10 mouse cellular contexts compared by ENCODE assay signal in the genomic region with DNA sequence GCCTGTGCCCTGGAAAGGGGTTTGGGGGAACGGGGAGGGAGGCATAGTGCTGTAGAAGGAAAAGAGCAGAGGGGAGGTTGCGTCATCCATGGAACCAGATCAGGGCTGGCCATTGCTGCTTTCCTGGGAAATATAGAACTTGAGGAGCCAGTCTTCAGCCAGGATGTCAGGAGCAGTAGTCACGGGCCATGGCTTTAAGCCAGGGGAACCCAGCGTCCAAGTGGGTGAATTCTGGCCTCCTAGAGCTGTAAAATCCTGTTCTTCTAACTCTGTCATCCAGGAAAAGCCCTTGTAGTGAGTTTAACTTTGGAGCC. TPM values are rescaled to one million over a fixed set of nuclear protein-coding genes. Genes with fewer than 3 reads are reported as not detected.
A peak's percentile ranks its signal among the peaks of the same experiment; 100 is the strongest.
DNase-seq lines count a peak whose midpoint lies in the region; ATAC-seq lines count a peak whose summit lies in the region.
"Had no signal": no experiment of that assay in that cellular context is flagged by ENCODE, and none has a peak within 500 bp of the region (broad histone marks: within the 10 kb centered on the region; RNA-seq: fewer than 3 reads in every experiment).

No protein-coding gene starts in this region.

- H3K4me2 ChIP-seq in neural tube, embryonic 11.5 days (ENCODE audit: low read depth): peak overlapping the region; percentile 24
- H3K4me2 ChIP-seq in hindbrain, embryonic 11.5 days (replicated peaks; ENCODE audit: low read depth, low read length): peak overlapping the region; percentile 19; the same call in 1 of the 2 replicates
- peak overlapping the region; percentile 8; the same call in 1 of the 2 replicates for H3K4me2 ChIP-seq in liver, embryonic 15.5 days
- H3K4me2 ChIP-seq in neural tube, embryonic 15.5 days: peak overlapping the region; percentile 50
- H3K4me2 ChIP-seq: embryonic facial prominence, embryonic 15.5 days had no signal

- peaks cover 42% of the 10 kb centered on the region for H3K4me1 ChIP-seq in neural tube, embryonic 11.5 days (ENCODE audit: control insufficient read depth, insufficient read depth, low read length)
- H3K4me1 ChIP-seq in hindbrain, embryonic 11.5 days (replicated peaks; ENCODE audit: control insufficient read depth, insufficient read depth, low read length): peaks cover 16% of the 10 kb centered on the region
- H3K4me1 ChIP-seq in liver, embryonic 15.5 days (replicated peaks): 0 out of 2 replicates have a peak, but pooled peaks cover 2% of the 10 kb centered on the region
- H3K4me1 ChIP-seq in neural tube, embryonic 15.5 days: peaks cover 74% of the 10 kb centered on the region

- H3K27ac ChIP-seq in neural tube, embryonic 11.5 days (ENCODE audit: low read depth, low read length): peak overlapping the region; percentile 76
- H3K27ac ChIP-seq in hindbrain, embryonic 11.5 days (ENCODE audit: low read depth, low read length): peak overlapping the region; percentile 72
- no peak overlapping the region for H3K27ac ChIP-seq in liver, embryonic 15.5 days (replicated peaks)
- H3K27ac ChIP-seq in neural tube, embryonic 15.5 days (replicated peaks): peak overlapping the region; percentile 83
- H3K27ac ChIP-seq: embryonic facial prominence, embryonic 15.5 days had no signal

- H3K9ac ChIP-seq in neural tube, embryonic 11.5 days (ENCODE audit: low read length): no peak overlapping the region; the same call in 1 of the 2 replicates
- H3K9ac ChIP-seq in hindbrain, embryonic 11.5 days (ENCODE audit: low read depth, low read length): no peak overlapping the region
- H3K9ac ChIP-seq in liver, embryonic 15.5 days: no peak overlapping the region
- peak overlapping the region; percentile 34 for H3K9ac ChIP-seq in neural tube, embryonic 15.5 days (replicated peaks)
- H3K9ac ChIP-seq: embryonic facial prominence, embryonic 15.5 days had no signal

- H3K27me3 ChIP-seq in neural tube, embryonic 11.5 days (ENCODE audit: control insufficient read depth, insufficient read depth, low read length): 0 out of 2 replicates have a peak, but pooled peaks cover 3% of the 10 kb centered on the region
- no peaks in the 10 kb centered on the region for H3K27me3 ChIP-seq in hindbrain, embryonic 11.5 days (ENCODE audit: control insufficient read depth, insufficient read depth, low read length)
- peaks cover 10% of the 10 kb centered on the region for H3K27me3 ChIP-seq in liver, embryonic 15.5 days
- no peaks in the 10 kb centered on the region for H3K27me3 ChIP-seq in neural tube, embryonic 15.5 days (replicated peaks)

- no peaks in the 10 kb centered on the region for H3K36me3 ChIP-seq in neural tube, embryonic 11.5 days (ENCODE audit: control insufficient read depth, insufficient read depth, low read length)
- H3K36me3 ChIP-seq in hindbrain, embryonic 11.5 days (ENCODE audit: control insufficient read depth, insufficient read depth, low read length): no peaks in the 10 kb centered on the region
- no peaks in the 10 kb centered on the region for H3K36me3 ChIP-seq in liver, embryonic 15.5 days (replicated peaks)
- H3K36me3 ChIP-seq in neural tube, embryonic 15.5 days: no peaks in the 10 kb centered on the region
- H3K36me3 ChIP-seq: embryonic facial prominence, embryonic 15.5 days had no signal

- no peak for ATAC-seq in neural tube, embryonic 11.5 days (ENCODE audit: insufficient read depth, low FRiP score, low TSS enrichment)
- ATAC-seq in hindbrain, embryonic 11.5 days (ENCODE audit: low FRiP score): no peak
- ATAC-seq in liver, embryonic 15.5 days (ENCODE audit: insufficient read depth): no peak
- ATAC-seq in neural tube, embryonic 15.5 days (ENCODE audit: low FRiP score): 0 out of 2 replicates have a peak, but pooled peaks have one; percentile 3

- H3K9me3 ChIP-seq in neural tube, embryonic 11.5 days (ENCODE audit: control insufficient read depth, low read length): no peaks in the 10 kb centered on the region
- no peaks in the 10 kb centered on the region for H3K9me3 ChIP-seq in hindbrain, embryonic 11.5 days (ENCODE audit: control insufficient read depth, low read length)
- no peaks in the 10 kb centered on the region for H3K9me3 ChIP-seq in liver, embryonic 15.5 days (replicated peaks)
- H3K9me3 ChIP-seq in neural tube, embryonic 15.5 days (replicated peaks): no peaks in the 10 kb centered on the region
- H3K9me3 ChIP-seq: embryonic facial prominence, embryonic 15.5 days had no signal

- 47% methylated on average over 4 of the region's 4 CpGs for WGBS in neural tube, embryonic 11.5 days
- 42% methylated on average over 4 of the region's 4 CpGs for WGBS in hindbrain, embryonic 11.5 days
- WGBS in liver, embryonic 15.5 days (ENCODE audit: insufficient replicate concordance): 35% methylated on average over 4 of the region's 4 CpGs
- WGBS in neural tube, embryonic 15.5 days: 27% methylated on average over 4 of the region's 4 CpGs

- H3K4me3 ChIP-seq in neural tube, embryonic 11.5 days (ENCODE audit: low read depth, low read length): no peak overlapping the region
- no peak overlapping the region for H3K4me3 ChIP-seq in hindbrain, embryonic 11.5 days (ENCODE audit: low read depth, low read length)
- H3K4me3 ChIP-seq in liver, embryonic 15.5 days (replicated peaks): no peak overlapping the region
- H3K4me3 ChIP-seq in neural tube, embryonic 15.5 days (replicated peaks): peak overlapping the region; percentile 13; the same call in 1 of the 2 replicates
- H3K4me3 ChIP-seq: embryonic facial prominence, embryonic 15.5 days had no signal

- DNase-seq in neural tube, embryonic 11.5 days (ENCODE audit: low spot score): no peak
- no peak for DNase-seq in neural tube, embryonic 10.5 days (ENCODE audit: extremely low spot score, low spot score)
- DNase-seq in hindbrain, embryonic 11.5 days (ENCODE audit: low spot score): no peak
- DNase-seq in layer of hippocampus, postnatal 36 days: no peak
- DNase-seq in urinary bladder, postnatal 10 days (ENCODE audit: low spot score): no peak
- no peak for DNase-seq in T-cell, adult 2 months (ENCODE audit: low spot score)

RNA-seq across cellular contexts. Expression of a gene that starts 8.8 kb away (rescaled TPM):
- 8.1 and 9.8 TPM in 2 replicates for polyA plus RNA-seq in neural tube, embryonic 11.5 days (2014; fragmentation: Nextera tagmentation; extraction: Ambion mirVana)
- 5.8 and 7.9 TPM in 2 replicates for polyA plus RNA-seq in hindbrain, embryonic 11.5 days (2014; fragmentation: Nextera tagmentation; extraction: Ambion mirVana)
- polyA plus RNA-seq in liver, embryonic 15.5 days (2015; fragmentation: Nextera tagmentation; extraction: Ambion mirVana): 0.14 TPM in 1 of 2 replicates, not detected in the other
- polyA plus RNA-seq in neural tube, embryonic 15.5 days (2015; fragmentation: Nextera tagmentation; extraction: Ambion mirVana): 11.2 and 13.4 TPM in 2 replicates
- total RNA-seq in layer of hippocampus, postnatal 36 days (2021): 10 to 100 TPM; 76.1 to 76.4 TPM
- polyA plus RNA-seq: urinary bladder, adult 2 months had no signal
